Mouse (Mus musculus) neural tube, embryonic 11.5 days (tissue): ENCODE measurements around the gene Oprd1. TPM values are rescaled to one million over a fixed set of nuclear protein-coding genes. Genes with fewer than 3 reads are reported as not detected.

Source experiments
- ATAC-seq: fragments of 200-750 bp; cut with Nextera tagmentation; 2 replicates; pipeline ENCODE4 v1.8.0; 2017; ENCODE audit warnings: moderate number of reproducible peaks, mild to moderate bottlenecking, moderate TSS enrichment, moderate library complexity; ENCODE audit not compliant: insufficient read depth, low FRiP score, low TSS enrichment
- DNase-seq: peaks from one replicate; pipeline ENCODE4 v3.0.0-alpha.2; 2015; ENCODE audit warnings: low spot score
- H3K27ac ChIP-seq: fragments of 300-500 bp; sonication (generic); 2 replicates; pipeline ENCODE4 v1.5.1; 2014; ENCODE audit warnings: low read depth, mild to moderate bottlenecking, low read length
- H3K27me3 ChIP-seq: fragments of 300-500 bp; sonication (generic); 2 replicates; pipeline ENCODE4 v1.6.1; 2014; ENCODE audit warnings: mild to moderate bottlenecking, low read length, mixed read lengths; ENCODE audit not compliant: control insufficient read depth, insufficient read depth
- H3K36me3 ChIP-seq: fragments of 300-500 bp; sonication (generic); 2 replicates; pipeline ENCODE4 v1.6.1; 2014; ENCODE audit warnings: mild to moderate bottlenecking, low read length, moderate library complexity, mixed read lengths; ENCODE audit not compliant: control insufficient read depth, insufficient read depth
- H3K4me1 ChIP-seq: fragments of 300-500 bp; sonication (generic); 2 replicates; pipeline ENCODE4 v1.6.1; 2014; ENCODE audit warnings: low read length, mixed read lengths; ENCODE audit not compliant: control insufficient read depth, insufficient read depth
- H3K4me2 ChIP-seq: fragments of 300-500 bp; sonication (generic); 2 replicates; pipeline ENCODE4 v1.6.1; 2014; ENCODE audit warnings: low read depth, mild to moderate bottlenecking, moderate library complexity
- H3K4me3 ChIP-seq: fragments of 300-500 bp; sonication (generic); 2 replicates; pipeline ENCODE4 v1.5.1; 2014; ENCODE audit warnings: low read depth, low read length
- H3K9ac ChIP-seq: fragments of 300-500 bp; sonication (generic); 2 replicates; pipeline ENCODE4 v1.6.1; 2014; ENCODE audit warnings: mild to moderate bottlenecking, low read length
- H3K9me3 ChIP-seq: fragments of 300-500 bp; sonication (generic); 2 replicates; pipeline ENCODE4 v1.6.1; 2016; ENCODE audit warnings: low read length; ENCODE audit not compliant: control insufficient read depth
- WGBS: fragments of 180-500 bp; shearing (Covaris S2); extraction: QIAGEN DNeasy Blood & Tissue Kit; methylation state at CpG from one replicate; pipeline ENCODE4 v1.1.7; 2014; 5-methylcytosine and 5-hydroxymethylcytosine counted together
- polyA plus RNA-seq: library from polyadenylated mRNA; unstranded; fragments of >200 nt; fragmentation: Nextera tagmentation; extraction: Ambion mirVana; gene quantifications from 2 replicates; pipeline ENCODE4 v1.2.1, GENCODE M21; 2014

Gene Oprd1
- polyA plus RNA-seq, 1 experiment from 2014 or later, result 0.05 TPM

DNA sequence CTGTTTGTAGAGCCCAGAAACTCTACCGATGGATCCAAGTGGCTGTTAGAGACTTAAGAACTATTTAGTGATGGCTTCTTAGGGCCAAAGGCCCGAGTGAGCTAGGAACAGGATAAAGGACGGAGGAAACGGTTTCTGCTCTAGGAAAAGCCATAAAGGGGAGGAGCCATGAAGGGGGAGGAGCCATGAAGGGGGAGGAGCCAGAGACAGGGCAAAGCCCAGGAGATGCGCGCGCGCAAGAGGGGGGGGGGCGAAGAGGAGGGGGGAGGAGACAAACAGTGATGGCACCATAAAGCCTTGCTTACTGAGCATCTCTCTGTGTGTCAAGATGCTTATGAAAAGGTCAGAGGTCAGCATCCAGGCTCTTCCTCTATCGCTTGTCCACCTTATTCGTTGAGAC lies 13.6 kb downstream of the Oprd1 start:
- H3K27ac ChIP-seq, result no peak overlapping the region
- 66% methylated on average over 11 of the region's 11 CpGs for WGBS

DNA sequence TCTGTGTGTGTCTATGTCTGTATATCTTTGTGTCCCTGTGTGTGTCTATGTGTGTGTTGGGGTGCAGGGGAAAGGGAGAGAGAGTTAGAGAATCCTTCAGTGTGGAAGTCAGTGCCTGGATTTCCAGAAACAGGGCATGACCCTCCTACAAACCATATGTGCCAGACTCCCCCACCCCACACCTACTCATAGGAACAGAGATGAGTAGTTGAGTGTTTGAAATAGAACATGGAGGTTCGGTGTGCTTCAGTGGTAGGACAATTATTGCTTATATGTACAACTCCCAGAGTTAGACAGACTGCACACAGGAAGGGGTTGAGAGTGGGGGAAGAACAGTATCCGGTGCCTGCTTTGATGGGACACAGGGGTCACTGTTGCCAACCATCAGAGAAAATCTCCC lies 14.2 kb downstream of the Oprd1 start:
- WGBS, result 89% methylated on average over 2 of the region's 2 CpGs
- Histone ChIP-seq H3K4me1 (no peaks in the 10 kb centered on the region; the same call in 1 of the 2 replicates), H3K36me3 (no peaks in the 10 kb centered on the region), H3K9ac (no peak overlapping the region), H3K27ac (no peak overlapping the region), H3K4me2 (no peak overlapping the region), H3K4me3 (no peak overlapping the region), H3K9me3 (no peaks in the 10 kb centered on the region), H3K27me3 (no peaks in the 10 kb centered on the region)
- ATAC-seq, result no peak
- DNase-seq, result no peak

More for the DNA sequence above, 13.6 kb downstream of the Oprd1 start:
- H3K4me3 ChIP-seq, result no peak overlapping the region
- no peak for DNase-seq
- H3K36me3 ChIP-seq, result no peaks in the 10 kb centered on the region
- H3K4me1 ChIP-seq, result no peaks in the 10 kb centered on the region; the same call in 1 of the 2 replicates
- no peak overlapping the region for H3K9ac ChIP-seq
- H3K4me2 ChIP-seq, result no peak overlapping the region
- H3K27me3 ChIP-seq, result no peaks in the 10 kb centered on the region
- ATAC-seq, result no peak
- H3K9me3 ChIP-seq, result no peaks in the 10 kb centered on the region

DNA sequence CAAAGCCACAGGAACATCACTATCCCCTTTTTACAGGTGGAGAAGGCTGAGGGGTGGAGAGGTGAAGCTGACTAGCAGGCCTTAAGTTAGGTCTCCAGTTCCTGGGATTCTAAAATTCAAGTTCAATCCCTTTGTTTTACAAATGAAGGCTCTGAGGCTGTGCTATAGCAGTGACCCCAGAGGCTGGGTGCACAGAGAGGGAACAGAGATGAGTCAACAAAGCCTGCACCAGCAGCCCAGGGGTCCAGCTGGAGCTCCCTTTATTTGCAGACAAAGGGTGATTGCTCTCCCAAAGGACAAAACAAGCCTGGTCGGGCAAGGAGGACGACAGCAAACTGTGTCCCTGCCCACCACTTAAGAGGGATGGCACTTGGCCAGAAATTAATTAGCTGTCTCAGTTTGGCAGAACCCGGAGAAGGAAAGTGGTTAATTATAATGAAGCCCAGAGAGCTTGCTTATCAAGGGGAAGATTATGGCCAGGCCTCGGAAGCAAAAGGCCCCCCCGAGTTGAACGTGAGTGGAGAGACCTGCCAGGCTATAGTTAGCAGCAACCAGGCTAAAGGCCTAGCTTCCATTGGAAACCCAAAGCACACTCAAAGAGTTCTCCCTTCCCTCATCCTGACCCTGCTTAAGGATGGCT lies 15.2 kb downstream of the Oprd1 start:
- DNase-seq, result peak; percentile 30
- Histone ChIP-seq H3K27ac (no peak overlapping the region), H3K9ac (no peak overlapping the region), H3K4me1 (no peaks in the 10 kb centered on the region; the same call in 1 of the 2 replicates), H3K4me3 (no peak overlapping the region), H3K9me3 (no peaks in the 10 kb centered on the region), H3K36me3 (no peaks in the 10 kb centered on the region), H3K4me2 (no peak overlapping the region), H3K27me3 (no peaks in the 10 kb centered on the region)
- 31% methylated on average over 6 of the region's 6 CpGs for WGBS
- ATAC-seq, result no peak

DNA sequence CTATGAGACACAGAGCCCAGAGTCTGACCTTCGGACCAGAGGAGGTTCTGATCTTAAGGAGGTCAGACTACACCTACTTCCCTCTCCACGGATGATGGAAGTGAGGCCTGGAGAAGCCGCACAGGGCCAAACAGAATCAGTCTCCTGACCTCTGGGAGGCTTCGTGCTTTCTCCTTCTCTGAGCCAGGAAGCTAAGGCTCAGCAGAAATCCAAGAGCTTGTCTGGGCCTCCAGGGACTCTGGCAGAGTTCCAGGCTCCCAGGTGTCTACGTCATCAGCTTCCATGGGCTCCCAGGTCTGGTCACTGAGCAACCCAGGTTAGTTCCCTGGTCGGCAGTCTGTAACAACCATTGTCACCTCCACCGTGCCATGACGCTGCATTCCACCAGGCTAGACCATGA lies 17.2 kb downstream of the Oprd1 start:
- H3K4me2 ChIP-seq, result no peak overlapping the region
- H3K27ac ChIP-seq, result no peak overlapping the region
- no peak overlapping the region for H3K4me3 ChIP-seq
- DNase-seq, result no peak
- 91% methylated on average over 8 of the region's 8 CpGs for WGBS
- H3K9me3 ChIP-seq, result no peaks in the 10 kb centered on the region
- ATAC-seq, result no peak
- no peaks in the 10 kb centered on the region for H3K36me3 ChIP-seq
- no peak overlapping the region for H3K9ac ChIP-seq
- H3K4me1 ChIP-seq, result no peaks in the 10 kb centered on the region; the same call in 1 of the 2 replicates
- H3K27me3 ChIP-seq, result no peaks in the 10 kb centered on the region

DNA sequence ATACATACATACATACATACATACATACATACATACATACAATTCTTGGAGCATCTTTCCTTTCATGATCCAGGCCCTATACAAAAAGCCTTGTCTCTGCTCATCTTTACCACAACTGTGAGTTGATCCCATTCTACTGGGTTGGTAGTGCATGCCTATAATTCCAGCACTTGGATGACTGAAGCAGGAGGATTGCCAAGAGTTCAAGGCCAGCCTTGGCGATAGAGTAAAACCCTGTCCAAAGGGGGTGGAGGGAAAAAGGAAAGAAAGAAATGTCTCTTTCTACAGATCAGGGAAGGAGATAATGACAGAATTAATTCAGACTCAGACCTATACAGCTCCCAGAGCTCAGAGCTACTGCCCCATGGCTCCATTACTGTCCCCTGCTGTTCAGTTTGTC lies 21.1 kb downstream of the Oprd1 start:
- no peak overlapping the region for H3K9ac ChIP-seq
- H3K4me1 ChIP-seq, result no peaks in the 10 kb centered on the region
- no peak overlapping the region for H3K4me2 ChIP-seq
- H3K4me3 ChIP-seq, result no peak overlapping the region
- DNase-seq (no peak), ATAC-seq (no peak)
- no peaks in the 10 kb centered on the region for H3K36me3 ChIP-seq
- no peaks in the 10 kb centered on the region for H3K27me3 ChIP-seq
- H3K27ac ChIP-seq, result no peak overlapping the region
- H3K9me3 ChIP-seq, result no peaks in the 10 kb centered on the region
- 88% methylated on average over 1 of the region's 1 CpGs for WGBS

DNA sequence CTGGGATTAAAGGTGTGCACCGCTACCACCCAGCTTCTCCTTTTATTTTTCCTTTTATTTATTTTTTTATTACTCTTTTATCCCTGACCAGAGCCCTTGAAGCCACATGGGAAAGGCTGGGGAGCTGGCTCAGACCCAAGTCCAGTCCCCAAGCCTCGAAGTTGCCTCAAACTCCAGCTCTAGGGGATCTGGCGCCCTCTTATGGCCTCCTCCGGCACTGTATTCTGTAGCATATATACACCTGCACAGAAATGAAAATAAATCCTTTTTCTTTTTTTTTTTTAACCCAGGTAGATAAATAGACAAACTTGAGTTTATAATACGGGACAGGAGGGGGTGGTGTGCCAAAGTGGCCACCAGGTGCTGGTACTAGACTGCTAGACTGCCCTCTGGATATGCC lies 22.6 kb downstream of the Oprd1 start:
- WGBS, result 75% methylated on average over 5 of the region's 5 CpGs
- Histone ChIP-seq H3K4me3 (no peak overlapping the region), H3K27ac (no peak overlapping the region), H3K27me3 (no peaks in the 10 kb centered on the region), H3K4me1 (no peaks in the 10 kb centered on the region), H3K9me3 (no peaks in the 10 kb centered on the region), H3K36me3 (no peaks in the 10 kb centered on the region), H3K9ac (no peak overlapping the region), H3K4me2 (no peak overlapping the region)
- DNase-seq (no peak), ATAC-seq (no peak)

DNA sequence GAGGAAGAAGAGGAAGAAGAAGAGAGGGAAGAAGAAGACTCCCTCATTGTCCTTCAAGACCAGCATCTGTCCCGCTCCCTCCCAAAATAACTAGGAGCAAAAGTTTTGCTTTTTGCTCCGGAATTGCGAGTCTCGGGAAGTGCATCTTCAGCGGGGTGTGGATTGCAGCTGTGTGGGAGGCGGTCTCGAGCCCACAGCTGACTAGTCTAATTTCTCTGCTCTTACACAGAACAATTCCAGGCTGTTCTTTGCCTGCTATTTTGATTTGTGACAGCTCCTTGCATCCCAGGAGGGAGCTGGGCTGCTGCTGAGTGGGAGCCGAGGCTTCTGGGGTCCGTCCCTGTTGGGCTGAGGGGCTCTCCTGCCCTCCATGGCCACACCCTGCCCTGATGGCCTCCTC lies 24.7 kb downstream of the Oprd1 start:
- ATAC-seq (no peak), DNase-seq (no peak)
- H3K4me2 ChIP-seq, result no peak overlapping the region
- no peak overlapping the region for H3K4me3 ChIP-seq
- H3K4me1 ChIP-seq, result no peaks in the 10 kb centered on the region
- H3K36me3 ChIP-seq, result no peaks in the 10 kb centered on the region
- H3K9ac ChIP-seq, result no peak overlapping the region
- H3K9me3 ChIP-seq, result no peaks in the 10 kb centered on the region
- 60% methylated on average over 9 of the region's 9 CpGs for WGBS
- H3K27ac ChIP-seq, result no peak overlapping the region
- no peaks in the 10 kb centered on the region for H3K27me3 ChIP-seq

DNA sequence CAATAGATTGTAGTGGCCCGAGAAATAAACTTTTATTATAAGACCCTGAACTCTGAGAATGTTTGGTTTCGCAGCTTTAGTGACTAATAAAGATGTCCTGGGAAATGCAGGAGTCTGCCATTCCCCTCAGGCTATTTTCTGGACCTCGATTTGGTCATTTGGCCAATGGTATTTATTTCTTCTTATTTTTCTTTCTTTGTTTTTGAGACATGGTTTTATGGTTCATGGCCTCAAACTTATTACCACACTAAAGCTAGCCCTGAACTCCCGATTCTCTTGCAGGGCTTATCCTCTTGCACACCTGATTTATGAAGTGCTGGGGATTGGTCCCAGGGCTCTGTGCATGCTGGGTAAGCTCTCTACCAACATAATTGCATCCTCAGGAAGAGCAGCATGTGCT lies 28.0 kb downstream of the Oprd1 start:
- Histone ChIP-seq H3K4me2 (no peak overlapping the region), H3K4me3 (no peak overlapping the region), H3K27me3 (no peaks in the 10 kb centered on the region), H3K9ac (no peak overlapping the region), H3K27ac (no peak overlapping the region), H3K36me3 (no peaks in the 10 kb centered on the region), H3K4me1 (0 out of 2 replicates have a peak, but pooled peaks cover 5% of the 10 kb centered on the region), H3K9me3 (no peaks in the 10 kb centered on the region)
- DNase-seq, result no peak
- WGBS, result 82% methylated on average over 4 of the region's 4 CpGs
- no peak for ATAC-seq

DNA sequence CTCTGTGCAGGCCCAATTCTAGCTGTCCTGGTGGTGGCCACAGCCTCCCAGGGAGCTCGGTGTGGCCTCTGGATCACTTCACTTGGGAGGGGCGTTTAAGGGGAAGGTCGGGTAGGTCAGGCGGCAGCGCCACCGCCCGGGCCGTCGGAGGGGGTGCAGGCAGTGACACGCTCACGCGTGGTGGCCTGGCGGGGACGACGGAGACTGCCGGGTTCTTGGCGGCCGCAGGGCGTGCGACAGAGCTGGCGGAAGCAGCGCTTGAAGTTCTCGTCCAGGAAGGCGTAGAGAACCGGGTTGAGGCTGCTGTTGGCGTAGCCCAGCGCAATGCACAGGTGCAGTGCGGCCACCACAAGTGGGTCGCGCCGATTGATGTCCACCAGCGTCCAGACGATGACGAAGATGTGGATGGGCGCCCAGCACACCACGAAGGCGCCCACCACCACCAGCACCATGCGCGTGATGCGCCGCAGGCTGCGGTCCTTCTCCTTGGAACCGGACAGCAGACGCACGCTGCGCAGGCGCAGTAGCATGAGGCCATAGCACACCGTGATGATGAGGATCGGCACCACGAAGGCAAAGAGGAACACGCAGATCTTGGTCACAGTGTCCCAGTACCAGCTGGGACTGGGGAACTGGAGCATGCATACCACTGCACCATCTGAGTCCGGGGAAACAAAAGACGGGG lies 30.7 kb downstream of the Oprd1 start:
- Histone ChIP-seq H3K4me2 (peak overlapping the region; percentile 42), H3K9ac (peak overlapping the region; percentile 30; the same call in 1 of the 2 replicates), H3K4me1 (0 out of 2 replicates have a peak, but pooled peaks cover 10% of the 10 kb centered on the region), H3K27me3 (no peaks in the 10 kb centered on the region), H3K27ac (no peak overlapping the region), H3K36me3 (no peaks in the 10 kb centered on the region), H3K9me3 (no peaks in the 10 kb centered on the region), H3K4me3 (peak overlapping the region; percentile 24)
- DNase-seq (peak; percentile 49), ATAC-seq (no peak)
- 37% methylated on average over 53 of the region's 53 CpGs for WGBS
